Mouse (Mus musculus) spleen, postnatal 10 days (tissue): ENCODE results near the gene Mms22l.
"Not testable (repeated sequence)": the region's sequence is repeated elsewhere in the genome, so short reads cannot be mapped to it uniquely, and the experiment has no call there.

Experiments
- DNase-seq, 2 experiments: peaks; one replicate each; pipeline ENCODE4 v3.0.0; 2021 to 2022; ENCODE audit warnings: low spot score in 2 of 2

Mms22l gene

DNA sequence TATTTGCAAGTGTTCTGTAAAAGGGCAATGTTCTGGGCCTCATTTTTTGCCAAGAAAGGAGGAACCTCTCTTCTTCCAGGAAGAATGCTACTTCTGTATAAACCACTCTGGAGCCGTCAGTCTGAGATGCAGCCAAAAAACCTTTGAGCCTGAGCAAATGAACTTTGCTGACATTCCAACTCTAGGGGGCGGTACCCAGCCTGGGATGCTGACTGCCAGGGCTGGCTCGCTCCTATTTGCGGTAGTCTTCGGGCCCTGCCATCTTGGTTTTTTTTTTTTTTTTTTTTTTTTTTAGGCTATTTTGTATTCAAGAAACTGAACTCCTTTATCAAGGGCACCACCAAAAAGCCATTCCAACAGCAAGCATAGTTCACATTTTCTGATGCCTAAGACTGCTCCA is 124.2 kb downstream of the Mms22l start:
- no peak for DNase-seq

DNA sequence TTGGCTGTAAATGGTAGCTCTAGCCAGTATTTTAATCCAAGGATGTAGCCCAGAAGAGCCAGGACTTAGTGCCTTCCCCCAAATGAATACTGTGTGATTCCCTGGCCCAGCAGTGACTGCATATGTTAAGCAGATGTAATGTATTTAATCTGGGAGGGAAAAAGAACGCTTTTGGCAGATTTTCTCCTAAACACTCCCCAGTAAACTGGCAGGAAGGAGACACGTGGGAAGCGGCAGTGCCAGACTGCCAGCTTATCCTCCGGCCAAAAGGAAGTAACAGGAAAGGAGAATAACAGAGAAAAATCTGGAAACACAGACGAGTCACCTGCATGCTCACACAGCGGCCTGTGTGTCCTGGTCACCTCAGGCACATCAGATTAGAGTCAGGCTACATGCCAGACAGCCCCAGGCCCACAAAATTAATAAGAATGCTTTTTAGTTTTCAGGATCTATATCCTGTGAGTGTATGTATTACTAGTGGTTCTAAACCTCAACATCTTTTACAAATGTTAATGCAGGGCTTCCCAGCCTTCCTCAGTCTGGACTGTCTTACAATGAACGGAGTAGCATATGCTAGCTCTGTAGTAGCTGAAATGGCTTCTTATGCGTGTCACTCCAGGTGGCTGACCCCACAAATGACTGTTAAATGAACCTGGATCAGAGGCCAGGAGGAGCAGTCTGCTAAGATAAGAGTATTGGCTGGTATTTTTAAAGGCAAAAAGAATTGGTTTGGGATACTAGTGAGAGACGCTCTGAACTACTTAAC is 125.4 kb downstream of the Mms22l start:
- no peak for DNase-seq

DNA sequence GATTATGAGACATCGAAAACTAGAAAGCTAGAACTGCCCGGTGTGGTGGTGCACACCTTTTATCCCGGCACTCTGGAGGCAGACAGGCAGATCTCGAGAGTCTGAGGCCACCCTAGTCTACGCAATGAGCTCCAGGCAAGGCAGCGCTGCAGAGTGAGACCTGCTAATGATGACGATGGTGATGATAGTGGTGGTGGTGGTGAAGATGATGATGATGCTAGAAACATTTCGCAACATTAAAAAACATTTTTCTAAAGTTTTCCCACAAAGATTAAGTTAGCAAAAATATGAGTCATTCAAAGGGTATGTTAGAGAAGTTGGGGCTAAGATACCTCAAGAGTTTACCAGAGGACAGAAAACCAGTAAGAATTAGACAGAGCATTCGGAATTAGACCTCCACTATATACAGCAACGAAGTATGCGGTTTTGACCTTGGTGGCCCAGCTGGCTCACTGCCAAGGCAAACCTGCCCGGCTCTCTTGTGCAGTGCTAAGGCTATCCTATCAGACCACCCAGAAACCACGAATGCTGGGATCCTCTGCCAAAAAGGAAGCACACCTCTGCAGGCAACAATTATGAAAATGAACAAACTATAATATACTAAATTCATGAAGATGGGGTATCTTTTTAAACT is 129.8 kb downstream of the Mms22l start:
- DNase-seq = no peak

DNA sequence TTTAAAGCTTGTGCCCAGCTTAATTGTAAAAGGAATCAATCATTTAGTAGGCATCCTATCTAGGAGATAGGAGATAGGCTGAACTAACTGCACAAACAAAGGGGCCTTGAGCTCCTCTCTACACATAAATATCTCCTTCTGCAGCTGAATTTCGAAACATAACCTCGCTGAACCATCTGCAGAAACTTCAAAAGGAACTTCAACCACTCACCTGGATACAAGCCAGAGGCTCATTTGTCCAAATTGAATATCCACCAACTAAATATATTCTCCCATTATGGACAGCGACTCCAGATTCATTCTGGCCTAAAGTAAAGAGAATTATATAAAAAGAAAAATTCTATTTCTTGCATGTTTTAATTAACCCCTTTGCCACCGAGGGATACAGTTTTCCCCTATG is 130.4 kb downstream of the Mms22l start:
- no peak for DNase-seq

DNA sequence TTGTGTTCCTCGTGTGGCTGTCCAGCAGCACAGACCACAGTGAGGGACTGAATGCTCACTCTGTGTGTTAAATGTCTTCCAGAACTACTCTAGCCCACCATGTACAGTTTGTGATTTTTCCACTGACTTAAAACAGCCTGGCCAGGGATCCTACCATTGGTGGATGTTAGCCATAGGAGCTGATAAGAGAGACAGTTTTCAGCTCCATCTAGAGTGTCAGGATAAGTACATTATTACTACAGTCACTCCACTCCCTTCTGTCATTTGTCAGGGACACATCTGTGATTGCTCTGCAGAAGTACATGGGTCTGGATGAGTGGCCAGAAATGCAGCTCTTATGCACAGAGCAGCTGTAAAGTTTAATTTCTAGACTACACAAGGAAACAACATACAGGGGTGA is 131.6 kb downstream of the Mms22l start:
- DNase-seq = no peak

DNA sequence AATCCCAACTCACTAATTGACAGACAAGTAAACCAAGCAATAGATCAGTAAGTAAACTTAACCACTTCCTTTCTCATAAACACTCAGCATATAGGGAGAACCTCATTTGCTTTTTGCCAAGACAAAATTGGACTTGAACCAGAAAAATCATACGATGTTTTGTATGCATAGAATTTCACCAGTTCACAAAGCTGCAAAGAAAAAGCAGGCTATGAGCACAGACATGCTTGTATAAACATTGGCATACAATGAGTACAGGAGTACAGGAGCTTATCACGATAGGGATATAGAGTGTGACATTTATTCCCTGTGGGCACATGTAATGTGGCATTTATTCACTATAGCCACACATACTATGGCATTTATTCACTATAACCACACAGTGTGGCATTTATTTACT is 134.2 kb downstream of the Mms22l start:
- DNase-seq = no peak

DNA sequence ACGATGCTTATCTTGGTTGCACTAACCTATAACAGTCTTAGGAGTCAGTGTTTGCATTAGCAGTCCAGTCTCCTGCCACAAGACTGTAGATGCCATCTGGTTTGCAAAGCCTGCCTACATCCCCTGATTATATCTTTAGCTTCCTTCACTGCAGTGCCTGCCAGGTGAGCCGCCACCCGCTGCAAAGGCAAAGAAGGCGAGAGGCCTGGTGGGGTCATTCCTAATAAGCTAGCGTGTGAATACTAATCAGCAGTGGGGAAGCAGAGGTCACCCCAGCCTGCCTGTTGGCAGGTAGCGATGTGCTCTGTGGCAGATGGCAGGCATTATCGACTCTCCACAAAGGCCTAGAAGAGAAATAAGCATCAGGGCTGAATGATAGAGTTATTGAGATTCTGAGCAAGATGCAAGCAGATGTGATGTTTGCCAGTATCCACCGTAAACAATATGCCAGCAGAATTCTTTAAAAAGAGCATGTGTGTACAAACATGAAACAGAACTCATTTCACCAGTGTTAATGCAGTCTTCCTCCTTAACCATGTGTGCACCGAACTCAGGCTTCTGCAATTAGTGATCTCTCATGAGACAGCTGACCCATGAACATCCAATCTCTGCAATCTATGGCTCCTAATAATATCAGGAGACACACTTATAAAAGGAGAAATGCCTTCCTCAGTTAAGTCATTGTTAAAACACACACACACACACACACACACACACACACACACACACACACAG is 135.1 kb downstream of the Mms22l start:
- DNase-seq = no peak

DNA sequence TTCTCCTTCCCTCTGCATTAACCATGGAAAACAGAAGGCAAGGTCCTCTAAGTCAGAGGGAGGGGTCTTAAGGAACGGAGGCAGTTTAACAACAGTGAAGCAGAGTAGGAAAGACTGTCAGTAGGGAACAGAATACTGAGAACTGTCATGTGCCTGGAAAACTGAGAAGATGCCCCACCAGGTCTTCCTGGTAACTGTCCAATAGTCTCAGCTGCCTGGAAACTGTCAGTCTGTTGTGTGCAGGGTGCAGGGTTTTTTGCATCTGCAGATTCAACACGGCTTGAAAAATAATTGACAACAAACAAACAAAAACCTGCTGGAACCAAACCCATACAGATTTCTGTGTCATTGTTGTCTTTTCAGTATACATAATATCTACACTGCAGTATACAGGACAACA is 146.1 kb downstream of the Mms22l start:
- no peak for DNase-seq

DNA sequence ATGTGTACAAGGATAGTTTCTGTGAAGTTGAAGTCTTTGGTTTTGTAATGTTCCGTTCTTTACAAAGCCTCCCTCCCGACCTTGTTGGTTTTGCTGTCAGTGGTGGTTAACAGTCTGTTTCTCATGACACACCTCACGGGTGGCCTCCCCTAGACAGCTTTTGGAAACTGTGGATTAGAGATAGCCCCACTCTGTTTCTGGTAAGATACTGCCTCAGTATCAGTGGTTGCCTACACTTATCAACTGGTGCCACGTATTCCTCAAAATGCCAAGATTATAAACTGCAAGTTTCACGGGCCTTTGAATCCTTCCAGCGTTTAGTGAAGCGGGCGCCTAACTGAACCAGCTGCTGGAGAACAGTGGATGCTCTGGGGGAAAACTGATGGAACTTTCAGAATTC is 148.5 kb downstream of the Mms22l start:
- not testable (repeated sequence) for DNase-seq
